Mouse (Mus musculus) left cerebral cortex, postnatal 36 days (tissue): ENCODE results near the gene Pi4kb. TPM values are rescaled to one million over a fixed set of nuclear protein-coding genes. Genes with fewer than 3 reads are reported as not detected.

Experiments used
- DNase-seq, 2 experiments: peaks; one replicate each; pipeline ENCODE4 v3.0.0; 2021 to 2022; ENCODE audit warnings: low spot score in 2 of 2, mixed read lengths in 1 of 2
- intact Hi-C: fragments of 180-260 bp; cut with DNase I; formaldehyde crosslinking; loops from one replicate; pipeline ENCODE4 v1.15.1; 2025
- total RNA-seq, 2 experiments: library from RNA; stranded (reverse); gene quantifications; 2 replicates each; pipeline ENCODE4 v1.2.3; 2021

The Pi4kb gene
- total RNA-seq, 2 experiments from 2014 or later = 55.4 to 57.1 TPM

DNA sequence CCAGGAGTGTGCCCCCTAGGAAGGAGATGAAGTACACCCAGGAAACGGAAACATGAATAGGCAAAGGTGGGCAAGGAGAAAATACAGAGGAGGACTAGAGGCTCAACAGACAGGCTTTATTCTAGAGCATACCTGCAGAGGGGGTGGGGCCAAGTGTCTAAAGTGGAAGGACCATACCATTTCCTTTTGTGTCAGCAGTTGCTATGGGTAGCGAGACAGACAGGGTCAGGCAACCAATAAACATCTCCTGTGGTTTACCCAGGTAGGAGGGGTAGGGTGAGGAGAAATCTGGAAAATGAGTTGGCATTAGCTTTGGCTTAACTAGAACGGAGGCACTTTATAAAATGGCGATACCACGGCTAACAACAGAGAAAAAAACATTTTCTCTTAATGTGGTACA, 21.7 kb upstream of the Pi4kb start:
- intact Hi-C loops = loop anchor here (2.0 kb wide), 1 partner anchor 22 kb away; the partner anchor contains the start of gene Pi4kb
- DNase-seq = no peak

GRCm38 (mm10) chr3:94953384-94953763, 21.2 kb upstream of the Pi4kb start:
- DNase-seq = no peak
- intact Hi-C loops = loop anchor here (2.0 kb wide), 1 partner anchor 21 kb away; the partner anchor contains the start of gene Pi4kb

DNA sequence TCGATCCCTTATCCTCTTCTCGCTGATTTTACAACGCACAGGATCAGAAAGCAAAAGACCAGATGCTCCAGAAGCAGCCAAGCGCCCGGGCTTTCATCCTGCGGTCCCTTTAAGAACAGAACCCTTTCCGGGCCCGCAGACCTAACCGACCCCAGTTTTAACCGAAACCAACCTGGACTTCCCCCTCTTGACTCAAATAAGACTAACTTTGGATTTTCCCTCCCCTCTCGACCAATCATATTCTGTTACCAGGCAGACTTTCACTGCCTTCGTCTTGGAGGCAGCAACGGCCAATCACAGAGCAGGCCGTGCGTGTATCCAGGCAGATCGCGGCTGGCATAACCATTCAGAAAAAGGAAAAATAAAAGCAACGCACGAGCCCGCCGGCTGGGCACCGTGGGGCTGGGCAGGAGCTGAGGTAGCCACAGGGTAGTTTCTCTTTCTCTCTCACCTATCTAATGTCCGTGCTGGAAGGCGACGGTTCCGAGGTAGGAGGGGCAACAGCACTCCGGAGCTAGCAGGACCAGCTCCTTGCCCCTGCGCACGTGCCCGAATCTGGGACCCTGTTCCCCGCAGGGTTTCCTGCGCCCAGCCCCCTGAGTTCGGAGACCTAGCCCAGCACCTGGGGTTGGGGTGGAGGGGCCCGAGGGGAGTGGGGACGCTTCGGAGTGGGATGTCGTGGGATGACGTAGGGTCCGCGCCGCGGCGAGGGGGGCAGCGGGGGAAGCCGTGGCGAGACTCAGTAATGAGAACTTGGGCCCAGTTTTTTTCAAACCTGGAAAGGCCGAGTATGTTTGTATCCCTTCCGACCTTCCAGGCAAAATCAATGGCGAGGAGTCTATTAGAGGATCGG, 20.5 kb upstream of the Pi4kb start, which contains the start of gene Rfx5:
TSS of gene Rfx5 (plus strand) at position 312 of the 853 bp plus-strand sequence.
- DNase-seq = peak; percentile 90 to 91
- intact Hi-C loops = loop anchor here (2.0 kb wide), 1 partner anchor 21 kb away; the partner anchor contains the start of gene Pi4kb

DNA sequence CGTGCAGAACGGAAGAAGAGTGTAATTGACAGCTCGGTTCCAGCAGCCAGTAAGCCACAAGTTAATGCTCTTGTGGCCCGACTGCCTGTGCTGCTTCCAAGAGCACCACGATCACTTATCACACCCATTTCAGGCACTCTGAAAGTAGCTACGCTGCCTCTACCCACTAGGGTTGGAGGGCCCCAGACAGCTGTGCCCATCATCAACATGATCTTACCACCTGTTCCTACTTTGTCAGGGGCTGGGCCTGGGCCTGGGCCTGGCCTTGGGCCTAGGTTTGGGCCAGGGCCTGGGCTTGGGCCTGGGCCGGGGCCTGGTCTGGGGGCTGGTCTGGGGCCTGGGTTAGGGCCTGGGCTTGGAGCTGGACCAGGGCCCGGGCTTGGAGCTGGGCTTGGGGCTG, 16.2 kb upstream of the Pi4kb start:
- intact Hi-C loops = no loop called here
- DNase-seq = no peak

DNA sequence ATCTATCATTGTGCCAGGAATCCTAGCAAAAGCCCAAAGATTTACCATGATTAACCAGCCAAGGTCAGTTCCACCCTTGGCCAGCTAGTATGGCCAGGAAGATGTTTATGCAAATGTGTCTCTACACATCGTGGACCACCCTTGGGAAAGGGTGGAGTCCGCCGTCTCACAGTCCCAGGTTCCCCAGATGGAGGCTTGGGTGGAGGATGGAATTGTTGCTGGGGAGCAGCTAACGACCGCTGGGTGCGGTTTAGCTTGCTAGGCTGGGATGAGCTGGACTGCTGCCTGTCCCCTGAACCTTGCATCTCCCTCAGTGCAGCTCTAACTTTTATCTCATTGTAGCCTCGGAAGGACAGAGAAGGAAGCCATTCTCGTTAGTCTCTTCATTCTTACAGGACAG, 14.7 kb upstream of the Pi4kb start:
- intact Hi-C loops = no loop called here
- DNase-seq = no peak

DNA sequence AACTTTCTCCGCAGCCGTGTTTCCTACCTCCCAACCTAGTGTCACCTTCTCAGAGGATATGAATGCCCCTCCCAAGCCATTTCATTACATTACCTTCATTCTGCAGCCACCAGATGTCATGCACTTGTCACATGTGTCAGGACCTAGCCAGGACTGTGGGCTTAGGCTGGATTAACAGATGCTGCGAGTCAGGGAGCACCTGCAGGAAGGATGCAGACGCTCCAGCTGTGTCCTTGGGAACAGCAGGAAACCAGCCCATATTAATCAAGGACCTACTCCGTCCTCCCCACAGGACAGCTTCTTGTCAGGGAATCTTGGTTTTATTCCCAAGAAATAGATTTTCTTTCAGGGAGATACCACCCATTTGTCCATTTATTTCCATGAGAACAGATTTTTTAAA, 14.2 kb upstream of the Pi4kb start:
- DNase-seq = no peak
- intact Hi-C loops = no loop called here

GRCm38 (mm10) chr3:94964989-94965388, 9.5 kb upstream of the Pi4kb start:
- no peak for DNase-seq
- intact Hi-C loops = no loop called here

DNA sequence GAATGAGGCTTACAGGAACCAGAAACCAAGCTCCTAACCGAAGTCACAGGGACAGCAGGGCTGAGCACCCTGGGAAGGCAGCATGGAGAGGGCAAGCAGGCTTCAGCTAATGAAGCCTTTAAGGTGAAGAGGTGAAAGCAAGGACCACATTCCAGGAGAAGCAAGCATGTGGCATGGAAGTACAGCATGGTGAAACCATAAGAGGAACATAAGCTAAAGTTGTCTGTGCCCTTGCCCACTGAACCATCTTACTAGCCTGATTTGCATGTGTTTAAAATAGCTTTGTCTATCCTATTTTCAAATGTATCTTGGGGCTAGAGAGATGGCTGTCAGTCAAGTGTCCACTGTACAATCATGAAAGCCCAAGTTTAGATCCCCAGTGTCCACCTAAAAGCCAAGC, 8.7 kb upstream of the Pi4kb start:
- intact Hi-C loops = no loop called here
- no peak for DNase-seq

DNA sequence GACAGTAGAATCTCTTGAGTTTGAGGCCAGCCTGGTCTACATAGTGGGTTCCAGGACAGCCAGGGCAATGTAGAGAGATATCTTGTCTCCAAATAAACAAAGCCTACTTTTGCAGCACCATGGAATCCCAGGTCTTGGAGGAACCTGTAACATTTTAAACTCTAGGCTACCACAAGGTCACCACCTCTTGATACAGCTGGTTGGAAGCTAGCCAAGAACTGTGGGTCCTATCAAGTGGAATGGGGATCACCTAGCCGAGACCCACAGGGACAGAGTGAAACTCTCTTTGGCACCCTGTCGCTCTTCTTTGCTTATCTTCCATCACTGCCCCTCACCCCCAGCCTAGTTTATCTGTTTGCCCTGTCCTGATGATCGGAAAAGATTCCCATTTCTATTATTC, 2.0 kb upstream of the Pi4kb start:
- intact Hi-C loops = no loop called here
- no peak for DNase-seq

GRCm38 (mm10) chr3:94973620-94974019, 911 bp upstream of the Pi4kb start:
- DNase-seq = no peak
- intact Hi-C loops = loop anchor here (2.0 kb wide), 1 partner anchor 21 kb away; no protein-coding TSS in a partner anchor

DNA sequence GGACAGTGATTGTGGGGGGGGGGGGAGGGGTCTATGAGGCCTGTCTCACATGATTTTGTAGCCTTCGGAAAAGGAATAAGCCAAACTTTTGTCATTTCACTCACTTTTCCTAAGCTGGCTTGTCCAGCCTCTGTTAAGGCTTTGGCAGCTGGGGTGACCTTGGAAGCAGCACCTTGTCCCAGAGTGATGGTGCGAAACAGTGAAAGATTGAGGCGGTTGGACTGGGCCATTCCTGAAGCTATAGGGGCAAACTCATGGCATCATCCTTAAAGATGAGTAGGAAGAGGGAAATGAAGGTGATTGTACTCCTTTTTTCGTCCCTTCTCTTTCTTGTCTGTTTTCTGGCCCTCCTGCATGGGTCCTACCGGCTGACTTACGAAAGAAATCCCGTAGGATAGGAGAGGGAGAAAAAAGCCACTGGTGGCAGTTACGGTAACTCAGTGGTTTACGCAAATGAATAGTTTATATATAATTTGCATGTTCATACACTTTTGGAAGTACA, 454 bp upstream of the Pi4kb start:
- intact Hi-C loops = loop anchor here (2.0 kb wide), 1 partner anchor 21 kb away; no protein-coding TSS in a partner anchor

GRCm38 (mm10) chr3:94984312-94984711, 9.8 kb downstream of the Pi4kb start:
- DNase-seq = no peak
- intact Hi-C loops = no loop called here

More for the DNA sequence above, 454 bp upstream of the Pi4kb start:
- DNase-seq = no peak

DNA sequence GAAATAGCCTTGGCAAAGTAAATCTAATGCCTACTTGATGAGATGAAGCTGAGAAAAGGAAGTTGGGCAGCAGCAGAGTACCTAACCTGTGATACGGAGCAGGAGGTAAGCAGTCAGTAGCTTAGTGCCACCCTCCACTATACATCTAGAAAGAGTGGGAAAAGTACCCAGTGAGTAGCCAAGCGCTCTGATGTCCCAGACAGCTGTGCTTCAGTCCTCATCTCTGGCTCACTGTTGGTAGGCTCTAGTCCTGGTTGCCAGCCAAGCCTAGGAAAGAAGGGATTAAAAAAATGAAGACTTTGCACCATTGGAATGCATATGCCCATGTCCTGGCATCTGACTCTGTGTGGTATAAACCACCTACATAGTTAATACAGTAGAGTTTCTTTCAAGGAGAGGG, 11.0 kb downstream of the Pi4kb start:
- intact Hi-C loops = no loop called here
- no peak for DNase-seq

GRCm38 (mm10) chr3:94987578-94987977, 13.0 kb downstream of the Pi4kb start:
- DNase-seq = peak in 1 of 2 experiments; percentile 36
- intact Hi-C loops = no loop called here

- DNase-seq = no peak
- intact Hi-C loops = no loop called here
Measured at GRCm38 (mm10) chr3:94989159-94989761, 14.7 kb downstream of the Pi4kb start.

DNA sequence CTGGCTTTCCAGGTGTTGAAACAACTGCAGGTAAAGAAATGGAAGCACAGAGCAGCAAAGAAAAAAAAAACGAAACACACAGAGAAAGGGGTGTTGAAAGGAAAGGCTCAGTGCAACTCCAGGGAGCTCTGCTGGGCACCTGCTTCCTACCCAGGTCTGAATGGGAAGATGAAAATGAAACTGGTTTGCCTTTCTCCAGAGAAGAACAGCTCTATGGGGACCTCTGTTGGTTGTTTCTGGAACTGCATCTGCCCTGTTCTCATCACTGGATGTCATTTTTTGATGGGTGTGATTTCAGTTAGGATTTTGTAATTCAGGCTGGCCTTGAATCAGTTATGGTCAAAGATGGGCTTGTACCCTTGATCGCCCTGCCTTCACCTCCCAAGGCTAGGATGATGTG, 22.4 kb downstream of the Pi4kb start:
- peak; percentile 58 to 79 for DNase-seq

DNA sequence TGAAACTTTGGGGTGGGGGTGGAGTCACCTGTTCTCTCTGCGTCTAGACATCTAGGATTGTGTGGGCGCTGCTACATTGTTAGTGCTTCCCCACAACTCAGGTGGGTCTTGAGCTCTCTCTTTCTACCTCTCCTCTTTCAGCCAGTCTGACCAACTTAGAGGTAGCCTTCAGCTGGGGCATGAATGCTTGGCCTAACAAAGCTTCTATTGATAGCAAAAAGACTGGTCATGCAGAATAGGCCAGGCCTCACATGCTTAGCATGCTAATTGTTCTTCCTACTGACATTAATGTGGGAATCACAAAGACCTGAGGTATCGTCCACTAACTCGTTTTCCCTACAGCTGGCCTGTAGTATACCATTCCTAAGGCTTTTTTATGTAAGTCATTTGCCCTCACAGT, 28.0 kb downstream of the Pi4kb start:
- no peak for DNase-seq

More for the DNA sequence above, 22.4 kb downstream of the Pi4kb start:
- intact Hi-C loops = loop anchor here (2.0 kb wide), 1 partner anchor 48 kb away; no protein-coding TSS in a partner anchor

DNA sequence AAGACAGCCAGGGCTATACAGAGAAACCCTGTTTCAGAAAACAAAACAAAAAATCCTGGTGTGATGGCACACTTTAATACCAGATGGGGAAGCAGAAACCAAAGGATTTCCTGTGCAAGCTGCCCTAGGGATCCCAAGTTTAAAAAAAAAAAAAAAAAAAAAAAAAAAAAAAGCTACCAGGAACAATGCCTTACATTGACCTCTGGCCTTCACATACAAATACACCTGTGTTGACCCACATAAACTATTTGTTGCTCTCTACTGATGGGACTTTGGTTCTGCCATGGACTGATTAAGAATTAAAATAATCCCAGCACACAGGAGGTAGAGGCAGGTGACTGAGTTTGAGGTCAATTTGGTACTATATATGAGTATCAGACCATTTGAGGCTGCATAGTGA, 28.7 kb downstream of the Pi4kb start:
- DNase-seq = no peak
- intact Hi-C loops = no loop called here

More for the DNA sequence above, 28.0 kb downstream of the Pi4kb start:
- intact Hi-C loops = no loop called here

GRCm38 (mm10) chr3:95005651-95006050, 31.1 kb downstream of the Pi4kb start:
- DNase-seq = no peak
- intact Hi-C loops = no loop called here

DNA sequence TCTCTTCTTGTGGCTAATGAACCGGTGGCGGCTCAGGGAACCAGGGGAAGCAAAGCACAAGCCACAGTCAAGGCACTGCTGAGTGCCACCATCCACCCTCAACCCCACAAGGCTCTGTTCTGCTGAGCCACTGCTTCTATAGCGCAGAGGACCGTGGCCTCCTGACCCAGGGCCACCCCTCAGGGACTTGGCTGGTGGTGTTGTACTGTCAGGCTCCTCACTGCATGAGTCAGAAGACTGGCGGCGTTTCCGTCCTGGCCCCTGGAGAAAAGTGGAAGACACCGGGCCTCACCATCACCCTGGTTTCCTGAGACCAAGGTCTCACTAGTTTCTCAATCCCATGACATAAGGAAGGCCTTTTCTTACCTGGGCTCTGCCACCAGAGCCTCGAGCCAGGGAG, 33.2 kb downstream of the Pi4kb start:
- DNase-seq = no peak
- intact Hi-C loops = no loop called here
